Mouse (Mus musculus): ENCODE data around the gene Enah. TPM values are rescaled to one million over a fixed set of nuclear protein-coding genes. Genes with fewer than 3 reads are reported as not detected.

The Enah gene
- polyA plus RNA-seq, 1 experiment from 2014 or later = 35.0 TPM

DNA sequence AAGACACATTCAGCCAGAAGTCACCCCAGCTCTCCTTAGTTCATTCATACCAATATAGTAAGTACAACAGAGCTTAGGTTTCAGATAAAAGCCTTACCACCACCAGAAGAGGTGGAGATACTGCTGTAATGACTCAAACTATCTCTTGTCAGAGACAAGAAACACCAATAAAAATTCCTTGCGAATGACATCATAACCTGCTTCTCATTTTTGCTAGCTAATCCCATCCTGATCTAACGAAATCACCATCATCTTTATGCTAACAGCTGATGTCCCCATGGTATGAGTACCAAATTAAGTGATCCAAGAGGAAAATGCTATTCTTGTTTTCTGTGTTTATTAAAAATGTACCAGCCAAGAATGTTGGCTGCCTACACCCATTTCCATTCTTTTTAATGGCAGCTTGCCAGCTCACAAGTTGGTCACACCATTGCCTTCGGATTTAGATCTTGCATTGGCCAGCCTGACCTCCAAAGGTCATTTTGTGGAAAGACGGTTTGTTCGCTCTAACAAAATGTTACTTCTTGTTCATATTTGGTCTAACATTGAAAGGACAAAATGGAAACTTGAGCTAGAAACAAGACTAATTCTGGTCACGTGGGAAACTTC is 2.0 kb upstream of the Enah start:
- Histone ChIP-seq H3K27ac (no peak overlapping the region), H3K4me1 (peaks cover 22% of the 10 kb centered on the region), H3K9ac (no peak overlapping the region), H3K4me2 (peak overlapping the region; percentile 71), H3K4me3 (0 out of 2 replicates have a peak overlapping the region, but pooled peaks have one; percentile 79), H3K9me3 (replicated peaks) (no peaks in the 10 kb centered on the region), H3K36me3 (ENCODE audit: poor library complexity, severe bottlenecking) (no peaks in the 10 kb centered on the region), H3K27me3 (no peaks in the 10 kb centered on the region)
- ATAC-seq = no peak
- WGBS = 75% methylated on average over 6 of the region's 6 CpGs

DNA sequence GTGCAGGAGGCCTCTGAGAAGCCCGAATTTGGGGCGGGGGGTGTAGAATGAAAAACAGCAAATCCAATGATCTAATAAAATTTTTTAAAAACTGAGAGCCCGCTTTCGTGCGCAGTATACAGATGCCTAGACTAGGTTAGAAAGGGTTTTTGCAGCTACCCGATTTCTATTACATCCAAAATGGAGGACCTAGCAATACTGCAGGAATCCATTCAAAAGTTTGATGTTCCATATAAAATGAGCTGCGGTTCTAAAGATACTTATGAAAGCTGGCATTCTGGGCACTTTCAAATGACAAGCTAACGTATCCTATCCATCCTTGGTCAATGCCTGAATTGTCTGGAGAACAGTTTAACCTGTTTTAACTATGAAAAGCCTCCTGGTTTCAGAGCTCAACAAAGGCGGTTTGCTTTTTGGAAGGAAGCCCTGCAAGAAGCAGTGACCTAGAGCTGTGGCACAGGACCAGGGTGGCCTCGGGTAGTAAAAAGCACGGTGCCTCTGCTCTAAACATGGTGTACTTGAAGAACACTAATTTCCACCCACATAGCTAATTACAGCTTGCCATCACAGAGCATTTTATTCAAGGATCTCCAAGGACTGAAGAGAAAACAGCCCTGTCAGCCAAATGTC is 1.2 kb upstream of the Enah start:
- no peaks in the 10 kb centered on the region for H3K36me3 ChIP-seq (ENCODE audit: poor library complexity, severe bottlenecking)
- H3K4me1 ChIP-seq = peaks cover 26% of the 10 kb centered on the region
- peak overlapping the region; percentile 98 for H3K27ac ChIP-seq
- WGBS = 11% methylated on average over 11 of the region's 11 CpGs
- H3K4me3 ChIP-seq = peak overlapping the region; percentile 79
- no peaks in the 10 kb centered on the region for H3K27me3 ChIP-seq
- no peak; the same call in 1 of the 2 replicates for ATAC-seq
- H3K4me2 ChIP-seq = peak overlapping the region; percentile 71
- H3K9me3 ChIP-seq (replicated peaks) = no peaks in the 10 kb centered on the region
- H3K9ac ChIP-seq = peak overlapping the region; percentile 91

DNA sequence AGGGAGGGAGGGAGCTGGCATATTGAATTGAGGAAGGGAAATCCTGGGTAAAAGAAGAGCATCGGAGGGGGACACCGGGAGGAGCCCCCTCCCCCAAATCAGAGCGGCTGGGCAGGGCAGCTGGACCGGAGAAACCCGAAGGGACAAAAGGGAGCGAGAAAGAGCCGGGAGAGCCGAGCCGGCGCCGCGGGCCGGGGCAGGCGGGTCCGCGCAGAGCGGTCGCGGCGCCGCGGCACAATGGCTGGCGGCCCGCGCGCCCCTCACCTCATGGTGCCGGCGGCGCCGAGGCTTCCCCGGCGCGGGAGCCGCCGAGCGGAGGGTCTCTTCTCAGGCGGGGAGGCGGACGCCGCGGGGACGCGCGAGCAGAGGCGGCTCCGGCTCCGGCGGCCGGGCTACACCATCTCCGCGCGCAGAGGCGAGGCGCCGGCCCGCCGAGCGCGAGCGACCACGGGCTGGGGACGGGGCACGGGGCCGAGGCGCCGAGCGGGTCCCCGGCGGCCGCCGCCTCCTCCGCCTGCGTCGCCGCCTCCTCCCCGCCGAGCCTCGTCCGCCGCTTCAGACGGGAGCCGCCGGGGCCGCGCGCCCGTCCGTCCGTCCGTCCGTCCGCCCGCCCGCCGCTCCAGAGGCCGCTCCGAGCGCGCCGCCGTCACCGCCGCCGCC is 394 bp downstream of the Enah start:
- Histone ChIP-seq H3K4me2 (peak overlapping the region; percentile 71), H3K4me1 (peaks cover 34% of the 10 kb centered on the region), H3K9ac (peak overlapping the region; percentile 91), H3K27ac (peak overlapping the region; percentile 98), H3K27me3 (no peaks in the 10 kb centered on the region), H3K4me3 (peak overlapping the region; percentile 79), H3K36me3 (ENCODE audit: poor library complexity, severe bottlenecking) (0 out of 2 replicates have a peak, but pooled peaks cover 2% of the 10 kb centered on the region), H3K9me3 (replicated peaks) (no peaks in the 10 kb centered on the region)
- 0% methylated on average over 59 of the region's 104 CpGs for WGBS
- ATAC-seq = peak; percentile 72

DNA sequence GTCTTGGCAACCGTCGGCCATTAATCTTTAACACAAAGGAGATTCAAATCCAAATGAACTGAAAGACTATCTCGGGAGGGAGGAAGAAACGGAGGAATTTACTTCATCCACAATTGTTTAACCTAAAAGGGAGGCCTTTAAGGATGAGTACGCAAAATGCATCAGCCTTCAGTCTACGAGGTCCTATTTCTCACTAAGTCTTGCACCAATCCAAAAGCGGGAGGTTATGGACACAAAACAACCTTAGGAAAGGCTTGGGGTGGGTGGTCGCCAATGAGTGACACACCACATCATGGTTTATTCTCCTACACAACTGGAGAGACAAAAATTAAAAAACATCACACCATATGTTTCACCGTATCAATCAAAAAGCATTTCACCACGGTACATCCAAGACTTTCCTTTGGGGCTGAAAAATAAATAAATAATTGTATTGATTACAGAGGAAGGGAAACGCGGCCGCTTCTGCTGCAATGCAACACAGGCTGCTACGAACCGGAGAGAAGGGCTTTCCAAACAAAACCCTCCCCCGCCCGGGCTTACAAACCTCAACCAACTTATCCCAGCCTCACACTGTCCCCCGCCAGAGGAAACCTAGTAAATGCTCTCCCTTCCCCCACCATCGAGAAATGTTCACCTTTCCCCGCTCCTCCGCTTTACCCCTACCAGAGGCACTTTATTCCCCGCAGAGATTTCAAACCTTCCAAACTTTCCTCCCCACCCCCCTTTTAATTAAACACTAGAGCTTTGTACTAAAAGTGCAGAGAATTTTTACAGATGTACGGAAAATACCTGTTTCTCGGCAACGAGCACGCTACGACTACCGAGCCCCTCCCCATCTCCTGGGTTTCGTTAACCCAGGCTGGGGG is 1.2 kb downstream of the Enah start:
- Histone ChIP-seq H3K27me3 (no peaks in the 10 kb centered on the region), H3K36me3 (ENCODE audit: poor library complexity, severe bottlenecking) (0 out of 2 replicates have a peak, but pooled peaks cover 2% of the 10 kb centered on the region), H3K4me2 (peak overlapping the region; percentile 71), H3K4me1 (peaks cover 34% of the 10 kb centered on the region), H3K9ac (peak overlapping the region; percentile 91), H3K9me3 (replicated peaks) (no peaks in the 10 kb centered on the region), H3K4me3 (peak overlapping the region; percentile 79), H3K27ac (peak overlapping the region; percentile 98)
- under 1% methylated on average over 29 of the region's 29 CpGs for WGBS
- peak; percentile 40 for ATAC-seq

DNA sequence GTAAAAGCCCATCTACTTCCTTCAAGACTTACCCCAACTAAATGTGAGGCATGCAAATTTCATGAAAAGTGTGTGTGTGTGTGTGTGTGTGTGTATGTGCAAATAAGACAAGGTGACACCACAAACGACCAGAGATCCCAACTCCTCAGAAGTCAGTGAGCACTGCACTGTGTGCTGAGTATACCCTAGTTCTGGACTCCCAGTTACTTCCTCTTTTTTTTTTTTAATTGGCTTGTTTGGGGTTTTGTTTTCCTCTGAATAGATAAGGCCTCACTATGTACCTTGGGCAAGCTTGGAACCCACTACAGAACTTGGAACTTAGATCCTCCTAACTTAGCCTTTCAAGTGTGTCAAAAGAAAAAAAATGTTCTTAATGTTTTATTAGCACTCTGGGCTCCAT is 14.0 kb downstream of the Enah start:
- H3K27ac ChIP-seq = no peak overlapping the region
- WGBS = 79% methylated on average over 1 of the region's 1 CpGs
- no peaks in the 10 kb centered on the region for H3K9me3 ChIP-seq (replicated peaks)
- H3K4me1 ChIP-seq = peaks cover 7% of the 10 kb centered on the region; the same call in 1 of the 2 replicates
- peaks cover 23% of the 10 kb centered on the region; the same call in 1 of the 2 replicates for H3K36me3 ChIP-seq (ENCODE audit: poor library complexity, severe bottlenecking)
- no peak overlapping the region for H3K4me2 ChIP-seq
- no peak overlapping the region for H3K9ac ChIP-seq
- no peak for ATAC-seq
- H3K4me3 ChIP-seq = no peak overlapping the region
- H3K27me3 ChIP-seq = no peaks in the 10 kb centered on the region

DNA sequence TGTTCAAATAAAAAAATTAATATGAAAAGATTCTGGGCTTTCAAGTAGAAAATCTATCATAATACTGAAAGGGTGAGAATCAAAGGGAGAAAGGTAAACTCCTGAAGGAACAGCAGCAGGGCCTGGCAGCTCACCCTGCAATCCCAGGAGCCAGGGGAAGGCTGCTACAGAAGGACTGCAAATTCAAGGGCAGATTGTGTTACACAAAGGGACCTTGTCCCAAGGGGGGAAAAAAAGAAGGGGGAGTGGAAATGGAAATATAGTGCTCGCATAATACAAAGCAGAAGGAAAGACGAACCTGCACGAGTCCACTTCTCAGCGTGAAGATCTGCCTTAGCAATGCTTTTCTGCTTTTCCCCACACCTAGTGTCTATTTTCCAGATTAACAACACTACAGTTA is 21.1 kb downstream of the Enah start:
- Histone ChIP-seq H3K27ac (no peak overlapping the region; the same call in 1 of the 2 replicates), H3K4me3 (no peak overlapping the region), H3K27me3 (no peaks in the 10 kb centered on the region), H3K4me2 (no peak overlapping the region), H3K9me3 (replicated peaks) (no peaks in the 10 kb centered on the region), H3K36me3 (ENCODE audit: poor library complexity, severe bottlenecking) (no peaks in the 10 kb centered on the region), H3K4me1 (peaks cover 54% of the 10 kb centered on the region), H3K9ac (no peak overlapping the region)
- ATAC-seq = no peak
- 34% methylated on average over 4 of the region's 4 CpGs for WGBS

DNA sequence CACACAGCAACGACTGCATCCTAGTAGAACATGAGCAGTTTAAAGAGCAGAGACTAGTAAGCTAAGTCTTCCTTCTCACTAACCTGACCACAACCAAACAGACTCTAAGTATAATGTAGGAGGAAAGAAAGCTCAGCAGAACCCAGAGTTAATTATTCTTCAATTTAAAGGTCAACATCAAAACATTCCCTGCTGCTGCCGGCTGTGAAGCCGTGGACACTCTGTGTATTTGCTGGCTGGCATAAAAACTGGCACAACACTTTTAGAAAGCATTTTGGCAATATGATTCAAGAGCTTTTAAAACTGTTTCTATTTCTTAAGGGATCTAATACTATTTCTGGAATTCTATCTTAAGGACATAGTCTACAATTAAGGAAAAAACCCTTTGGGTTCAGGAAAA is 22.0 kb downstream of the Enah start:
- no peak overlapping the region for H3K4me3 ChIP-seq
- no peak overlapping the region for H3K27ac ChIP-seq
- H3K27me3 ChIP-seq = no peaks in the 10 kb centered on the region
- H3K9me3 ChIP-seq (replicated peaks) = no peaks in the 10 kb centered on the region
- WGBS = 68% methylated on average over 3 of the region's 3 CpGs
- no peak for ATAC-seq
- no peak overlapping the region for H3K9ac ChIP-seq
- no peaks in the 10 kb centered on the region for H3K36me3 ChIP-seq (ENCODE audit: poor library complexity, severe bottlenecking)
- peaks cover 57% of the 10 kb centered on the region for H3K4me1 ChIP-seq
- no peak overlapping the region for H3K4me2 ChIP-seq

DNA sequence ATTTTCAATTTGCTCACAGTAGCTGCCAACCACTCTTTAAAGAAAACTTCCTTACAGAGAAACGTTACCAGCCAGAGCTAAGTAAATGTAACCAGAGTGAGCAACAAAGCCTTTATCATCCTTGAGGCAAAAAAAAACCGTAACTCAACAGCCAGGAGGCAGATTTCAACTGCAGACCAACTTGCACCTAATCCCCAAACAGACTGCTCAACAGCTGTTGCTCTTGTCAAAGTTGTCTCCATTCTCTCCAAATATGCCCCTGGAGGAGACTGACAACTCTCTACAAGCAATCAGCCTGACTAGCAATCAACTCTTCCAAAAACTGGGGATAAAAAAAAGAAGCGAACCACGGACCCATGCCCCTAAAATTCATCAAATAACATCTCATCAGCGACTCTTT is 26.2 kb downstream of the Enah start:
- Histone ChIP-seq H3K4me3 (no peak overlapping the region), H3K27ac (0 out of 2 replicates have a peak overlapping the region, but pooled peaks have one; percentile 19), H3K9ac (no peak overlapping the region), H3K9me3 (replicated peaks) (no peaks in the 10 kb centered on the region), H3K4me1 (peaks cover 49% of the 10 kb centered on the region), H3K4me2 (no peak overlapping the region), H3K36me3 (ENCODE audit: poor library complexity, severe bottlenecking) (no peaks in the 10 kb centered on the region), H3K27me3 (no peaks in the 10 kb centered on the region)
- ATAC-seq = no peak
- 69% methylated on average over 5 of the region's 5 CpGs for WGBS

DNA sequence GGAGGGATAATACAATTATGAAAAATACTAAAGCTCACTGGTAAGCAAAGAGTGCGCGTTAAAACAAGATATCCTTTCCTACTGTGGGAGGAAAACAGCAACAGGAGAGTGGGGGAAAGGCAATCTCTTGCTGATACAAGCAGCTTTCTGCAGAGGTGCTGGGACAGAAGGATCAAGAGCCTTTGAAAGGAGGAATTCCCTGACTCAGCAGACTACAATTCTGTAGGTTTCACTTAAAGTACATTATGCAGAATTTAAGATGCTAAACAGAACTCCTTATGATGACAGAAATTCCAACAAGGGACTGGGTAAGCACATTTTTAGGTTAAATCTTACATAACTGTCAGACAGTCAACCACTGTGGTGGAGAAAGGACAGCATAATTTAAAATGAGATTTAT is 31.4 kb downstream of the Enah start:
- Histone ChIP-seq H3K4me2 (no peak overlapping the region), H3K27me3 (no peaks in the 10 kb centered on the region), H3K9ac (no peak overlapping the region), H3K9me3 (replicated peaks) (no peaks in the 10 kb centered on the region), H3K27ac (no peak overlapping the region), H3K4me1 (peaks cover 18% of the 10 kb centered on the region), H3K36me3 (ENCODE audit: poor library complexity, severe bottlenecking) (peaks cover 5% of the 10 kb centered on the region; the same call in 1 of the 2 replicates), H3K4me3 (no peak overlapping the region)
- no peak for ATAC-seq
- 87% methylated on average over 2 of the region's 2 CpGs for WGBS

DNA sequence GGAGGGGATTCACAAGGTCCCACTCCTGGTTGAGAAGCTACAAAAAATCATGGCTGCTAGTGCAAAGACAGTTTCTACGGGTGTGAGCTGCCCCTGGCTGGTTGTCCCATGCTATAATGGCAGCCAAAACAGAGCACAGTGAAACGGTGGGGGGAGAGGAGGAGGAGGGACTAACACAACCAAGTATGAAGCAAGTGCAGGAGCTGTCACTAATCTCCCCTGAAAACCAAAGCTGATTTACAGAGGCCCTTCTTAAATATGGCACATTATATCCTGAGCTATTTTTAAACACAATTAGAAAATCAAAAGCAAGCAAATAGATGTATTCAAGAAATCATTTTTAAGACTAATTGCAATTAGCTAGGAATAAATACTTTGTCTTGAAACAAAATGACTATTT is 32.6 kb downstream of the Enah start:
- Histone ChIP-seq H3K9ac (no peak overlapping the region), H3K4me3 (no peak overlapping the region), H3K9me3 (replicated peaks) (no peaks in the 10 kb centered on the region), H3K27me3 (no peaks in the 10 kb centered on the region), H3K36me3 (ENCODE audit: poor library complexity, severe bottlenecking) (peaks cover 9% of the 10 kb centered on the region; the same call in 1 of the 2 replicates), H3K27ac (no peak overlapping the region; the same call in 1 of the 2 replicates), H3K4me1 (peaks cover 13% of the 10 kb centered on the region; the same call in 1 of the 2 replicates), H3K4me2 (no peak overlapping the region)
- 47% methylated on average over 2 of the region's 2 CpGs for WGBS
- 0 out of 2 replicates have a peak, but pooled peaks have one; percentile 6 for ATAC-seq

DNA sequence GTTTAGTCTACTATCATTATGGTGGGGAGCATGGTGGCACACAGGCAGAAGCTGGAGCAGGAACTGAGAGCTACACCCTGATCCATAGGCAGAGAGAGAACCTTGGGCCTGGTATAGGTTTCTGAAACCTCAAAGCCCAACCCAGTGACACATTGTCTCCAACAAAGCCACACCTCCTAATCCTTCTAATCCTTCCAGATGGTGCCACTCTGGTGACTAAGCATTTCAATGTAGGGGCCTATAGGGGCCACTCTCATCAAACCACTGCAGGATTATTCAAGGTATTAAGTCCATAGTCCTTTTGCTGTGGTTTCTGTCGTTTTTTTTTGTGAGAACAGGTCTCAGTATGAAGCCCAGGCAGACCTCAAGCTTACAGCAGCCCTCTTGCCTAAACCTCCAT is 33.9 kb downstream of the Enah start:
- H3K4me3 ChIP-seq = no peak overlapping the region
- no peak overlapping the region for H3K9ac ChIP-seq
- peaks cover 13% of the 10 kb centered on the region; the same call in 1 of the 2 replicates for H3K4me1 ChIP-seq
- 73% methylated on average over 1 of the region's 1 CpGs for WGBS
- H3K36me3 ChIP-seq (ENCODE audit: poor library complexity, severe bottlenecking) = peaks cover 9% of the 10 kb centered on the region; the same call in 1 of the 2 replicates
- no peaks in the 10 kb centered on the region for H3K9me3 ChIP-seq (replicated peaks)
- H3K27ac ChIP-seq = no peak overlapping the region
- no peak for ATAC-seq
- H3K4me2 ChIP-seq = no peak overlapping the region
- no peaks in the 10 kb centered on the region for H3K27me3 ChIP-seq
